Mouse (Mus musculus): Measurements from ENCODE around the gene 2810006K23Rik. TPM values are rescaled to one million over a fixed set of nuclear protein-coding genes. Genes with fewer than 3 reads are reported as not detected.
"Not testable (repeated sequence)": the region's sequence is repeated elsewhere in the genome, so short reads cannot be mapped to it uniquely, and the experiment has no call there.

The 2810006K23Rik gene
- polyA plus RNA-seq, 1 experiment from 2014 or later = 16.4 TPM

DNA sequence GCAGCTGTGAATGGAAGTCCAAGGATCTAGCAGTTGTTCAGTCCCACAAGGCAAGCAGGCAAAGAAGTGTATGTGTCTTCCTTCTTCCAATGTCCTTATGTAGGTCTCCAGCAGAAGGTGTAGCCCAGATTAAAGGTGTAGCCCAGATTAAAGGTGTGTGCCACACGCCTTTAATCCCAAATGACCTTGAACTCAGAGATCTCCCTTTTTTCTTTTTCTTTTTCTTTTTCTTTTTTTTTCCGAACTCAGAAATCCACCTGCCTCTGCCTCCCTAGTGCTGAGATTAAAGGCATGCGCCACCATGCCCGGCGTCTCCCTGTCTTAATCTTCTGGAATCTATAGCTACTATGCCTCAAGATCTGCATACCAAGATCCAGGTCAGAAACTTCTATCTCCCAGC is 35.1 kb downstream of the 2810006K23Rik start, which contains the start of gene Cdk2ap1:
Gene Cdk2ap1, minus strand, starts transcription at position 101 of the 400 bp plus-strand sequence.
- not testable (repeated sequence) for H3K27me3 ChIP-seq (replicated peaks); H3K4me3 ChIP-seq (replicated peaks); ATAC-seq (ENCODE audit: insufficient read depth, low FRiP score, low read depth); H3K9ac ChIP-seq; H3K9me3 ChIP-seq; H3K4me1 ChIP-seq; H3K4me2 ChIP-seq; H3K27ac ChIP-seq; H3K36me3 ChIP-seq
- 88% methylated on average over 5 of the region's 5 CpGs for WGBS

DNA sequence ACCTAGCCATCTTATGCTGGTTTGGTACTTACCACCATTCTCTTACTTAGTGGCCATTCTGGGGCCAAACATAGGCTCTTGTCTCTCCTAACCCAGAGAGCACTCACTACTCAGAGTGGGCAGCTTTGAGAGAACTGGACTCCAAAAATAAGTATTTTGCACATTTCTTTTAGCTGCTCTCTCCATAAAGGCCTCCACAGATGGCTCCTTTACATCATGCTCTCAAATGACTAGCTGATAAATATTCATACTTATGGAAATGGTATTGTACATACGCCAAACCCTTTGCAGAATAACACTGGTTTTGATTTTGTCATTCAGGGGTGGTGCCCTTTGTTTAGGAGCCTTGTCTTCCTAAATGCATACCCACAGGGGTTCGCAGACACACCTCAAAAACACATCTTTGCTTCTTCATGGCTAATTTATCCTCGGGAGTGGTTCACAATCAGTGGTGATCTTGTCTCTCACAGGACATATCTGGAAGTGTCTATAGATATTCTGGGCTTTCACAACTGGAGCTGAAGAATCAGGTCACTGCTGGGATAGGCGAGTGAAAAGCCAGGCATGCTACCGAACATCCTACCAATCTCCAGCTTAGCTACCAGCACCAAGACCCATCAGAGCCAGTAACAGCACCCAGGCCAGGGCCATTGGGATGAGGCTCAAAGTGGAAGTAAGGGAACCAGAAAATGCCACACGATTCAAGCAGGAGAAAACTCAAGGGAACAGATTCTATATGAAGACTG is 36.5 kb downstream of the 2810006K23Rik start:
- no peak overlapping the region for H3K4me3 ChIP-seq (replicated peaks)
- no peak overlapping the region for H3K9ac ChIP-seq
- no peak for ATAC-seq (ENCODE audit: insufficient read depth, low FRiP score, low read depth)
- H3K36me3 ChIP-seq = no peaks in the 10 kb centered on the region
- no peak overlapping the region for H3K27ac ChIP-seq
- WGBS = 89% methylated on average over 6 of the region's 6 CpGs
- H3K4me2 ChIP-seq = no peak overlapping the region
- H3K4me1 ChIP-seq = no peaks in the 10 kb centered on the region
- H3K9me3 ChIP-seq = no peaks in the 10 kb centered on the region
- no peaks in the 10 kb centered on the region for H3K27me3 ChIP-seq (replicated peaks)

DNA sequence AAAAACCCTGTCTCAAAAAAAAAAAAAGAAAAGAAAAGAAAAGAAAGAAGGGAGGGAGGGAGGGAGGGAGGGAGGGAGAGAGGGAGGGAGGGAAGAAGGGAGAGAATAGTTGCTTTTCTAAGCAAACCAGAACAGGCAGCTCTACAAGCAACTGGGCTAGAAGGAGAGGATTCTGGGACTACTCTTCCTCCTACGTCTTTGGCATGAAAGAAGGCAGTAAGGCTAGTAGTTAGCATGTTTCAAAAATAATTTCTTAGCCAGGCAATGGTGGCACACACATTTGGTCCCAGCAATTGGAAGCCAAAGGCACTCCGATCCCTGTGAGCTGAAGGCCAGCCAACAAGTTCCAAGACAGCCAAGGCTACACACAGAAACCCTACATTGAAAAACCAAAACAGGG is 37.9 kb downstream of the 2810006K23Rik start:
- Histone ChIP-seq H3K27ac (no peak overlapping the region), H3K4me2 (no peak overlapping the region), H3K4me1 (no peaks in the 10 kb centered on the region), H3K9me3 (no peaks in the 10 kb centered on the region), H3K9ac (no peak overlapping the region), H3K27me3 (replicated peaks) (no peaks in the 10 kb centered on the region), H3K4me3 (replicated peaks) (no peak overlapping the region), H3K36me3 (peaks cover 10% of the 10 kb centered on the region; the same call in 1 of the 2 replicates)
- WGBS = 93% methylated on average over 2 of the region's 2 CpGs
- no peak for ATAC-seq (ENCODE audit: insufficient read depth, low FRiP score, low read depth)

DNA sequence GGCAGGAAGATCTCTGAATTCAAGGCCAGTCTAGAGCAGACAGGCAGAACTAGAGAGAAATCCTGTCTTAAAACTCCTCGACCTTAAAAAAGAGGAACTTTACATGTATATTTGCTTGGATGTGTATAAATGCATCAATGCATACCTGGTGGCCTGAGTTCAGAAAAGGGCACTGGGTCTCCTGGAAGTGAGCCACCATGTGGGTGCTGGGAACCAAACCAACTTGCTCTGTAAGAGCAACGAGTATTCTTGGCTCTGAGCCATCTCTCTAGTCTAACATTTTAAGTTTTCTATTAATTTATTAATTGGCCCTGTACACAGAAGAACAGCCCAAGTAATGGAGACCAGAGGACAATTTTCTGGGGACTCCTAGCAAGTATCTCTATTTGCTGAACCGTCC is 38.8 kb downstream of the 2810006K23Rik start:
- 70% methylated on average over 3 of the region's 3 CpGs for WGBS
- Histone ChIP-seq H3K27me3 (replicated peaks) (no peaks in the 10 kb centered on the region), H3K9me3 (no peaks in the 10 kb centered on the region), H3K36me3 (peaks cover 18% of the 10 kb centered on the region), H3K9ac (no peak overlapping the region), H3K4me2 (no peak overlapping the region), H3K4me1 (no peaks in the 10 kb centered on the region), H3K27ac (no peak overlapping the region), H3K4me3 (replicated peaks) (no peak overlapping the region)
- no peak for ATAC-seq (ENCODE audit: insufficient read depth, low FRiP score, low read depth)

DNA sequence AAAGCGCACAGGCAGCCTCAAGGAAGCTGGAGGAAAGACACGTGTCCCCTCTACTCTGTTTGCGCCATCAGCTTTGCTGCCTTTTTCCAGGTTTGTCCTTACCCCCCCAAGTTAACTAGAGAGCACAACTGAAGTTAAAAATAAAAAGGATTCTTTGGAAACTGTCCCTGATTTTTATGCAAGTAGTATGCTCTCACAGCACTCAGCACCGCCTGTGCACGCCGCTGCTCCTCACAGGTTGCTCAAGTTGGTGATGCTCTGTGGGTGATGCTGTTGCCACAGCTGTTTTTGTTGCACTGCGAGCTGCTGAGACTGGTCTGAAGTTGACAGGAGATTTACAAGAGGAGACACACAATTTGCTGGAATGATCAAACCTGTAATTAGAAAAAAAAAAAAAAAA is 46.4 kb downstream of the 2810006K23Rik start:
- Histone ChIP-seq H3K4me2 (no peak overlapping the region), H3K27ac (no peak overlapping the region), H3K36me3 (peaks cover 53% of the 10 kb centered on the region), H3K9me3 (no peaks in the 10 kb centered on the region), H3K4me3 (replicated peaks) (no peak overlapping the region), H3K4me1 (no peaks in the 10 kb centered on the region), H3K9ac (no peak overlapping the region), H3K27me3 (replicated peaks) (no peaks in the 10 kb centered on the region)
- 97% methylated on average over 7 of the region's 7 CpGs for WGBS
- ATAC-seq (ENCODE audit: insufficient read depth, low FRiP score, low read depth) = no peak

DNA sequence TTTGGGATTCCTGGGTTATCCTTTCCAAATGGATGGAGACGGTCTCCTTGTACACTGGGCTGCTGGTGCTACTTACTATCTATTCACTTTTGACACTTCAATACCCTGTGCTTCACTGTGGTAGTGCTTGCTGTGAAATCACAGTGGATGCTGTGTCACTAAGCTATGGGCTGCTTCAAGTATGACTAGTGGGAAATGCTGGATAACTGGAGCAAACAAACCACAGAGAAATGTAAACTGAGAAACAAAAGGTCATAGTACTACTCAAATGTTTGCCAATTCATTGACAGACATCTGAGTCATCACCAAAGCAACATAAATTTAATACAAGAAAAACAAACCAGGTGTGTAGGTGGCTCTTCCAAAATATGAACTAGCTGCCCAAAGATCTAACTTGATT is 48.5 kb downstream of the 2810006K23Rik start:
- Histone ChIP-seq H3K9ac (no peak overlapping the region), H3K4me2 (no peak overlapping the region), H3K9me3 (no peaks in the 10 kb centered on the region), H3K27me3 (replicated peaks) (no peaks in the 10 kb centered on the region), H3K4me3 (replicated peaks) (no peak overlapping the region), H3K4me1 (no peaks in the 10 kb centered on the region), H3K36me3 (peaks cover 51% of the 10 kb centered on the region), H3K27ac (no peak overlapping the region)
- no peak for ATAC-seq (ENCODE audit: insufficient read depth, low FRiP score, low read depth)
- 96% methylated on average over 1 of the region's 1 CpGs for WGBS

DNA sequence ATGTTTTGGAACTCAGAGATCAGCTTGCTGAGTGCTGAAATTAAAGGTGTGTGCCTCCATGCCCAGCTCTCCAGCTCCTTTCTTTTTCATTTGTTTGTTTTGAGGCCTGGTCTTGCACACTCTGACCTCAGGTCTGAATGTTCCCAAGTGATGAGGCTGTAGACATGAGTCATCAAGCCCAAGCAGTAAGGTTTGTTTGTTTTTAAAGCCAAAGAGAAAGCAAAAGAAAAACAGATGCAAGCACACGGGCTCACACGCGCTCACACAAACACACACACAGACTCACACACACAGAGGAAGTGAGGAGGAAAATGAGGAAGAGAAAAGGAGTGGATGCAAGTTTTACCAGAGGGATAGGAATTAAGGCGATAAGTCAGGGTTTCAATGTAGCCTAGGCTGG is 49.3 kb downstream of the 2810006K23Rik start:
- WGBS = 91% methylated on average over 4 of the region's 4 CpGs
- Histone ChIP-seq H3K4me2 (no peak overlapping the region), H3K9me3 (no peaks in the 10 kb centered on the region), H3K4me1 (no peaks in the 10 kb centered on the region), H3K4me3 (replicated peaks) (no peak overlapping the region), H3K27me3 (replicated peaks) (no peaks in the 10 kb centered on the region), H3K27ac (no peak overlapping the region), H3K9ac (no peak overlapping the region), H3K36me3 (peaks cover 51% of the 10 kb centered on the region)
- ATAC-seq (ENCODE audit: insufficient read depth, low FRiP score, low read depth) = no peak

DNA sequence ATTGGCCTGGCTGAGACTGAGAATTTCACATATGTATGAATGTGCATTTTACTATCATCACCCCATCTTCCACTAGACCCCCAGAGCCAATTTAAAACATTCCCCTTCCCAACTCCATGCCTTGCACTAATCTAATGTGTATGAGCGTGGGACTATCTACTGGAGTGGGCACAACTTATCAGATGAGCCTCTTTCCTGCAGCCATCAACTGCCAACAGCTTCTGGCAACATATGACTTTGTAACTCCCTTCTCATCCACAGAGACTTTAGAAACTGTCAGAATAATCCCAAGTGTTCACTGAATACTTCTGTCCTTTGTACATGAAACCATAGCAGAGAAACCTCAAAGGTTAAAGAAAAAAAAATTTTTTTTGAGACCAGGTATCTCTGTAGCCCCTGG is 52.2 kb downstream of the 2810006K23Rik start:
- ATAC-seq (ENCODE audit: insufficient read depth, low FRiP score, low read depth) = no peak
- Histone ChIP-seq H3K27me3 (replicated peaks) (no peaks in the 10 kb centered on the region), H3K27ac (no peak overlapping the region), H3K36me3 (peaks cover 50% of the 10 kb centered on the region), H3K4me2 (no peak overlapping the region), H3K9ac (no peak overlapping the region), H3K4me1 (no peaks in the 10 kb centered on the region), H3K4me3 (replicated peaks) (no peak overlapping the region), H3K9me3 (no peaks in the 10 kb centered on the region)
- 83% methylated on average over 1 of the region's 1 CpGs for WGBS

DNA sequence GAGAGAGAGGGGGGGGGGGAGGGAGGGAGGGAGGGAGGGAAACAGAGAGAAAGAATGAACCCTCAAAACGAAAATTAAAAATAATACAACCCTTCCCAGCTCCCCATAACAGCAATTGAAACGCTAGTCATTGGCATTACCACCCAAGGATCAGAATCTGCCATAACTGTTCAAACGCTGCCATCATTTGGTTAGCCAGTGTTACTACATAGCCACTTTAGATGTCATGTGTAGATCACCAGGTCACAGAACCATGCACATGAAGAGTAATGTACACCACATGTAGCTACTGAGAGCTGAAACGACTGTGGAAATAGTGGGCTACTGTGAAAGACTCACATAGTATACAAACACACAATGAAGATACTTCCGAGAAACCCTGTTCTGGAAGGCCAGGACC is 60.0 kb downstream of the 2810006K23Rik start:
- no peaks in the 10 kb centered on the region for H3K4me1 ChIP-seq
- no peak overlapping the region for H3K9ac ChIP-seq
- H3K36me3 ChIP-seq = peaks cover 54% of the 10 kb centered on the region
- H3K9me3 ChIP-seq = no peaks in the 10 kb centered on the region
- no peak overlapping the region for H3K4me2 ChIP-seq
- ATAC-seq (ENCODE audit: insufficient read depth, low FRiP score, low read depth) = no peak
- WGBS = 66% methylated on average over 5 of the region's 5 CpGs
- H3K27me3 ChIP-seq (replicated peaks) = no peaks in the 10 kb centered on the region
- no peak overlapping the region for H3K4me3 ChIP-seq (replicated peaks)
- H3K27ac ChIP-seq = no peak overlapping the region

Other genes with a start within 250 kb of the 2810006K23Rik start
- gene Abcb9, start 232.3 kb upstream of the 2810006K23Rik start, polyA plus RNA-seq (2015; fragmentation: Nextera tagmentation; extraction: Ambion mirVana) = 3.4 TPM in 2 replicates
- 24.2 and 25.7 TPM in 2 replicates for gene Ogfod2, start 215.8 kb upstream of the 2810006K23Rik start, polyA plus RNA-seq (2015; fragmentation: Nextera tagmentation; extraction: Ambion mirVana)
- gene Arl6ip4, start 212.0 kb upstream of the 2810006K23Rik start, polyA plus RNA-seq (2015; fragmentation: Nextera tagmentation; extraction: Ambion mirVana) = 101 and 102 TPM in 2 replicates
- 5.1 and 5.2 TPM in 2 replicates for gene Pitpnm2, start 78.3 kb upstream of the 2810006K23Rik start, polyA plus RNA-seq (2015; fragmentation: Nextera tagmentation; extraction: Ambion mirVana)
- 10.4 and 10.8 TPM in 2 replicates for gene Mphosph9, start 117 bp upstream of the 2810006K23Rik start, polyA plus RNA-seq (2015; fragmentation: Nextera tagmentation; extraction: Ambion mirVana)
- 130 and 165 TPM in 2 replicates for gene Cdk2ap1, start 35.0 kb downstream of the 2810006K23Rik start, polyA plus RNA-seq (2015; fragmentation: Nextera tagmentation; extraction: Ambion mirVana)
- 77.3 and 81.5 TPM in 2 replicates for gene Sbno1, start 97.9 kb downstream of the 2810006K23Rik start, polyA plus RNA-seq (2015; fragmentation: Nextera tagmentation; extraction: Ambion mirVana)
- gene Kmt5a, start 111.8 kb downstream of the 2810006K23Rik start, polyA plus RNA-seq (2015; fragmentation: Nextera tagmentation; extraction: Ambion mirVana) = 92.6 and 104 TPM in 2 replicates
- 31.5 and 32.0 TPM in 2 replicates for gene Rilpl2, start 150.3 kb downstream of the 2810006K23Rik start, polyA plus RNA-seq (2015; fragmentation: Nextera tagmentation; extraction: Ambion mirVana)
- gene Snrnp35, start 155.0 kb downstream of the 2810006K23Rik start, polyA plus RNA-seq (2015; fragmentation: Nextera tagmentation; extraction: Ambion mirVana) = 22.5 and 25.0 TPM in 2 replicates
- gene Rilpl1, start 203.3 kb downstream of the 2810006K23Rik start, polyA plus RNA-seq (2015; fragmentation: Nextera tagmentation; extraction: Ambion mirVana) = 15.1 and 15.2 TPM in 2 replicates
- 589 and 688 TPM in 2 replicates for gene Tmed2, start 212.6 kb downstream of the 2810006K23Rik start, polyA plus RNA-seq (2015; fragmentation: Nextera tagmentation; extraction: Ambion mirVana)
- 14.1 and 17.1 TPM in 2 replicates for gene Ddx55, start 224.8 kb downstream of the 2810006K23Rik start, polyA plus RNA-seq (2015; fragmentation: Nextera tagmentation; extraction: Ambion mirVana)

All from stomach, embryonic 15.5 days (tissue).